In genomic region chr14:43319516-43319915, GRCm38 (mm10) we compare ENCODE assay signal across 12 mouse cellular contexts. TPM values are rescaled to one million over a fixed set of nuclear protein-coding genes. Genes with fewer than 3 reads are reported as not detected.
"Had no signal": no experiment of that assay in that cellular context is flagged by ENCODE, and none has a peak within 500 bp of the region (broad histone marks: within the 10 kb centered on the region; RNA-seq: fewer than 3 reads in every experiment).

No protein-coding gene starts in this region.

RNA-seq across cellular contexts. Expression of gene Gm8127, which starts 25.9 kb away (rescaled TPM):
- polyA plus RNA-seq: neural tube, embryonic 13.5 days; neural tube, embryonic 14.5 days; neural tube, embryonic 15.5 days; small intestine, adult 2 months; spleen, adult 2 months; stomach, embryonic 14.5 days; stomach, embryonic 15.5 days; stomach, embryonic 16.5 days; stomach, postnatal 0 days; thymus, adult 2 months; thymus, postnatal 0 days; urinary bladder, adult 2 months had no signal

RNA-seq across cellular contexts. Expression of gene 1700001F09Rik, which starts 28.1 kb away (rescaled TPM):
- polyA plus RNA-seq: neural tube, embryonic 13.5 days; neural tube, embryonic 14.5 days; neural tube, embryonic 15.5 days; small intestine, adult 2 months; spleen, adult 2 months; stomach, embryonic 14.5 days; stomach, embryonic 15.5 days; stomach, embryonic 16.5 days; stomach, postnatal 0 days; thymus, adult 2 months; thymus, postnatal 0 days; urinary bladder, adult 2 months had no signal

RNA-seq across cellular contexts. Expression of gene Gm9732, which starts 44.7 kb away (rescaled TPM):
- polyA plus RNA-seq: neural tube, embryonic 15.5 days; small intestine, adult 2 months; spleen, adult 2 months; stomach, embryonic 14.5 days; stomach, embryonic 15.5 days; stomach, embryonic 16.5 days; stomach, postnatal 0 days; thymus, adult 2 months; thymus, postnatal 0 days; urinary bladder, adult 2 months had no signal
